Mouse (Mus musculus): ENCODE measurements around the gene Trf. TPM values are rescaled to one million over a fixed set of nuclear protein-coding genes. Genes with fewer than 3 reads are reported as not detected.

Trf gene
- 83.7 and 112 TPM in 2 replicates for total RNA-seq (2014; fragmentation: Nextera tagmentation)
- total RNA-seq (2017) = 98.7 and 115 TPM in 2 replicates

DNA sequence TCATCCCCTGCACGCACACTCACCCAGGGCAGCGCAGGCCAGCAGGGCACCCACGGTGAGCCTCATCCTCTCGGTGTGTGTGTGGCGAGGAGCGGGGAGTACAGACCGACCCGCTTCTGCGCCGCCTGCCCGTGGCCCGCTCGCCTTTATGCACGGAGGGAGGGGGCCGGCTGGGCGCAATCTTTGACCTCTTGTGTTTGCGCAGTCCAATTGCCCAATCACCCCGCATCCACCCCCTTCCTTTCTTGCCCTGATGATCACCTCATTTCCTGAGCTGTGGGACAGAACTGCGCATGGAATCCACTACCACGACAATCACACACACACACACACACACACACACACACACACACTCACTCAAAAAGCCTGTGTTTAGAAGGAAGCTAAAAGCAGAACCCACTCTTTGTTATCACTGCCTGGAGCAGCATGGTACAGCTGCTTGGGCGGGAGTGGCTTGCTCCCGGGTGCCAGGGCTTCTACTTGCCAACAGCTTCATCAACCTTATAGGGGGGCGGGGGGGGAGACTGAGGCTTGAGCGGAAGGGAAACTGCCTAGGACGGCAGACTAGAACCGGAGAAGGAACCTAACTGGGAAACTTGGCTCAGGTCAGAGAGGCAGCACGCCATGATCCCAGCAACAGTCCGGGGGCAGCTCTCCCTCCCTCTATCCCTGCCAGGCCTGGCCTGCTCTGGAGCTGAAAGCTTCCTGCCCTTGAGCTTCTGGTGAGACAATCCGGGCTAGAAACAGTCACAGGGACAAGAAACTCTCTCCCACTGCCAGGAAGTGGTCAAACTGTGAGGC lies at the start of gene Trf, which contains the start of gene Gm20425:
Trf (minus strand) TSS at position 294 of the 801 bp plus-strand sequence.
Gm20425 (minus strand) TSS at position 157 of the 801 bp plus-strand sequence.
- peak; percentile 78 for ATAC-seq (replicated peaks; ENCODE audit: poor library complexity, severe bottlenecking)

DNA sequence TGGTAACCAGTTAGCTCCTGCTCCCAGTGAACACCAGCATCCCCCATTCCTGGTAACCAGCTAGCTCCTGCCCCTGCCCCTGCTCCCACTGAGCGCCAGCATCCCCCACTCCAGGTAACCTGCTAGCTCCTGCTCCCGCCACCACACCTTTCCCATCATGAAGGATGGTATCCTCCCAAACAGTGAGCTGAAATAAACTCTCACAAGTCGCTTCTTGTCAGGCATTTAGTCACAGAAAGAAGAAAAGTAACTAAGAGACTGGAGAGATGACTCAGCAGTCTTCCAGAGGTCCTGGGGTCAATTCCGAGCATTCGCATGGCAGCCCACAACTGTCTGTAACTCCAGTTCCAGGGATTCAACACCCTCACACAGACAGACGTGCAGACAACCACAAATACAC lies 46.6 kb upstream of the Trf start:
- ATAC-seq (replicated peaks; ENCODE audit: poor library complexity, severe bottlenecking) = no peak

DNA sequence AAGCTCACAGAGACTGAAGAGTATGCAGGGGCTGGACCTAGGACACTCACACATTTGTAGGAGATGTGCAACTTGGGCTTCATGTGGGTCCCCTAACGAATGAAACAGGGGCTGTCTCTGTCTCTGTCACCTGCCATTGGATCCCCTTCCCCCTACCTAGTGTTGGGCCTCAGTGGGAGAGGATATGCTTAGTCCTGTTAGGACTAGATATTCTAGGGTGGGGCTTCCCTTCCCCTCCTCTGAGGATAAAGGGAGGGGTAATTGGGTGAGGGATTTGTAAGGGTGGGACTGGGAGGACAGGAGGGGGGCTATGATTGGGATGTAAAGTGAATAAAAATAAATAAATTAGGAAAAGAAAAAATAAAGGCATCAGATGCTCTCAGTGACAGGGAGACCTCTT lies 45.4 kb upstream of the Trf start:
- no peak for ATAC-seq (replicated peaks; ENCODE audit: poor library complexity, severe bottlenecking)

DNA sequence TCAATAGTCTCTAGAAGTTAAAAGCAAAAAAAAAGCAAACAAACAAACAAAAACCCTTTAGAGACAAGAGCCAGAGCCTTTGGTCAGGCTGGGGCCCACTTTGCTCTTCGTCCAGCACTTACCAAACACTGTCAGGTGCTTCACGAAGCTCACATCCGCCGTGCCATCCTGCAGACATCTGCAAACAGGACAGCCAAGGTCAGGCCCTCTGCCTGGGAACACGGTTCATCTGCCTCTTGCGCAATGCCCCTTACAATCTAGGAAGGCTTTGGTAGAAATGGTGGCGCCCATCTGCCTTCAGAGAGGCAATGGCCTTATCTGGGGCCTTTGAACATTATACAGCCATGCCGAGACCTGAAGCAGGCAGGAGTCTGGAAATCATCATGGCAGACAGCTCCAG lies 44.6 kb upstream of the Trf start:
- no peak for ATAC-seq (replicated peaks; ENCODE audit: poor library complexity, severe bottlenecking)

DNA sequence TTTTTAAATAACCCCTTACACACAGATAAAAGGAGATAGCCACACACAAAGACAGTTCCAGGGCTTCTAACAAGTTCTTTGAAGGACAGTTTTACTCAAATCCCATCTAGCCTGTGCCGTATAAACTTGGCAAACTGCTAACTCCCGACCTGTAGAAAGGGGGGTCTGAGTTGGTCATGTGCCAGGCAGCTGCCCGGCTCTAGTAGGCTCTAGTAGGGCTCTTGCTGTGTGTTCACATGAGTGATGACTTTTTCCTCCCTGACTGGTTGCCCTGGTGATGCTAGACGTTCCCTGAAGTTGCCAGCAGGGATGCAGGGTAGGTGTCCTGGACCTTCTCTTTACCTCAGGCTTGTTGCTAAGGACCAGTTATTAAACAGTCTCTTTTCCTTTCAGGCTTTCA lies 40.9 kb upstream of the Trf start:
- ATAC-seq (replicated peaks; ENCODE audit: poor library complexity, severe bottlenecking) = no peak

DNA sequence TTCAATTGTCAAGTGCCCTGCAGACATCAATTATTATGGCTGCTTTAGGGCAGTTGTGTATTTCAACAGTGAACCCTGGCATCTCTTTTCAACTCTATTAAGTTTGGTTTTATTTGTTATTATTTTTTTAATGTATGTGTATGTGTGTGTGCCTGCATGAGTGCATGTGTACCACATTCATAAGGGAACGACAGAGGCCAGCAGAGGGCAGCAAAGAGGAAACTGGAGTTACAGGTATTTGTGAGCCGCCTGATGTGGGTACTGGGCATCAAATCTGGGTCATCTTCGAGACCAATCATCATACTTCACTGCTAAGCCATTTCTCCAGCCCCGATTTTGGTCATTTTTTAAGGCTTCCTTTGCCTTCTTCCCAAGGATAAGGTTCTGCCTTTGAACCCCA lies 35.5 kb upstream of the Trf start:
- no peak for ATAC-seq (replicated peaks; ENCODE audit: poor library complexity, severe bottlenecking)

DNA sequence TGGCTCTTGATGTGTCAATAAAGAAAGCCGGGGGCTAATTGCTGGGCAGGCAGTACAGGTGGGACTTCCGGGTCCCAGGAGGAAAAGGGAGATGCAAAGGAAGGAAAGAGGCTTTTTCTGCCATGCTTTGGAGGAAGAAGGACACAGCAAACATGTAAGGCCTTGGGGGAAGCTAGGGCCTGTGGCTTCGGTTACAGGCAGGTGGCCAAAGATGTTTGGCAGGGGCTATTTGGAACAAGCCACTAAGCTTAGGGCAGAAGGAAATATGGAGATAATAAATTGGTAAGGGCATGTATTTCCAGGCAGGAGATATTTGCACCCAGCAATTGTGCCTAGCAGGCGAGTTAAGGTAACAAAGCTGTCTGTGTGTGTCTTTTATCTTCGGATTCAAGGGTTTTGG lies 22.7 kb upstream of the Trf start:
- no peak for ATAC-seq (replicated peaks; ENCODE audit: poor library complexity, severe bottlenecking)

DNA sequence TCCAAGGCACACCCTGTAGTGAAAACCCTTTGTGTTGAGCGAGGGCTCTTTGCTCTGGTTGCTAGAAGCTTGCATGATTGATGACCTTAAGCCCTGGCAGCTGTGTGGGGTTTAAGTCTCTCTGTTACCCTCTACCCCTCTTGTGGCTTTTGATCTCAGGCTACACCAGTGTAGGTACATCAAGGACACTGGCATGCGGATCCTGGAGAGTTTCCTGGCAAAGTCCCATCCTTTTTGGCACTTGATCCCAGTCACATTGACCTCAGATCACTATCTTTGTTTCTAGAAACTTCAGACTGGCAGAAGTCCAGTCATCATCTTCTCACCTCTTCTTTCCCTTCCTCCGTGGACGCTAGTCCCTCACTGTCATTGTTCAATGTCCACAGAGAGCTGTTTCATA lies 18.4 kb upstream of the Trf start:
- ATAC-seq (replicated peaks; ENCODE audit: poor library complexity, severe bottlenecking) = no peak

DNA sequence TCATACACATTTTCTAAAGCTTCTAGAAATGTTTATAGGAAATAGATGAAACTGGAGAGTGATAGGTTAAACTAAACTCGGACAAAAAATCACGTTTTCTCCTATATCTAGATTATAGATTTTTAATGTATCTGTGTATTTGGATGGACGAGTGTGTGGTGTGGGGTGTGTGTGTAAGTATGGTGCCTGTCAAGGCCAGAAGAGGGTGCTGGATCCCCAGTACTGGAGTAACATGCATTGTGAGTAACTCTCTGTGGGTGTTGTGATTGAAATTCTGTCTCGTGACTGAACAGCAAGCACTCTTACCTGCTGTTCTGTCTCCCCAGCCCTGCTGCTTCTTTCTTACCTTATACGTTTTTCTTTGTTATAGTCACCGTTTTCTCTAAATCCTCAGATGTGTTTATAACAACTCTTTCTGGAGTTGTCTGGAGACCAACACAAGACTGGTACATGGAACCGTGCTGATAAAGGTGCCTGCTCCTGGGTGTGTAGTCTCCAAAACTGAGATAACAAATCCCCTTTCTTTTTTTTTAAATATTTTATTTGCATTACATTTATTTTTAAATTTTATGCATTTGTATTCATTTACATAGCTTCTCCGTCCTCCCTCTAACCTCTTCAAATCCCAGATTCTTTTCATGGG lies 16.4 kb upstream of the Trf start:
- ATAC-seq (replicated peaks; ENCODE audit: poor library complexity, severe bottlenecking) = no peak

DNA sequence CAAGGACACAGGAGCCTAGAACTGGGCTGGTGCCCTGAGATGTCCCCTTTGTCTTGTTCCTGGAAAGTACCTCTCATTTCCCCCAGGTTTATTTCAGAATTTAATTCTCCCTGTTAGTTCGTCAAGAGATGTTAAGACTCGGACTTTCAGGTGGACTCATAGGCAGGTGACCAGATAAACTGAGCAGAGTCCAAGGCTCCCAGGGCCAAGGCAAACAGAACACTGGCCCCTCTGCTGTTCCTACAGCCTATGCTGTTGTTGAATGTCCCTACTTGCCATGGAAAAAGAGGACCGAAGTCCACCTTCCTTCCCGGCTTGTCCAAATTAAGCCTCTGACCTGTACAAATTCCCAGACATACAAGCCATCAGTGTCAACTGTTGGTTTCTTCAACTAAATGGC lies 13.4 kb upstream of the Trf start:
- ATAC-seq (replicated peaks; ENCODE audit: poor library complexity, severe bottlenecking) = no peak

DNA sequence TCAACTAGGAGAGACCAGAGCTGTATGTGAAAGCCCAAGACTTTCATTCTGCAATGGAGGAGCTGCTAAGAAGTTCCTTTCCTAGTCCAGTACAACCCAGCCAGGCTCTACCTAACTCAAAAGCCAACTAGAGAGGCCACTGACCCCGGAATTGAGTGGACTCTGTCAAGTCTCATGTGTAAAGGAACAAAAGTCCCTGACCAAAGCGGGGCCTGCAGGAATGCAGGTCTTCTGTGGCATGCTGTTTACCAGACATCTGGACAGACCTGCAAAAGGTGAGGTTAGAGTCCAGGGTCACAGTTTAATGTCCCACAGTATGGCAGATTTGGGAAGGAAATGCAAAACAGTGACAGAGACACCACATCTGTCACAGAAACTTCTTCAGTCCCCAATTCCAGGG lies 11.0 kb upstream of the Trf start:
- no peak for ATAC-seq (replicated peaks; ENCODE audit: poor library complexity, severe bottlenecking)

DNA sequence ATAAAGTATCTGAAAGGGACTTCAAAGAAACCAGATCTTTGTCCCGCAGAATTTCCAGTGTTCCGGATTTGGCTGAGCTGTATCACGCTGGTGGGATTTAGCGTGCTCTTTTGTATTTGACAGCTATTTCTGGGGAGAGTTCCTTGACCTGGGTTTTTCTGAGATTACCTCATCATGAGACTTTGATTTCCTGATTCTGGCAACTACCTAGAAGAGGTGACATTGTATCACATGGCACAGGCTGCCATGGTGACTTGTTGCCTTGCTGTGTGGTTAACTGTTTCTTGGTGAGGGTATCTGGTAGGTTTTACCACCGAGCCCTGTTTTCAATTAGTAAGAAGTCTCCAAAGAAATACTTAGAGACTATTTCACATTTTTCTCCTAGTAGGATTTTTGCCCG lies 9.2 kb upstream of the Trf start:
- ATAC-seq (replicated peaks; ENCODE audit: poor library complexity, severe bottlenecking) = no peak

DNA sequence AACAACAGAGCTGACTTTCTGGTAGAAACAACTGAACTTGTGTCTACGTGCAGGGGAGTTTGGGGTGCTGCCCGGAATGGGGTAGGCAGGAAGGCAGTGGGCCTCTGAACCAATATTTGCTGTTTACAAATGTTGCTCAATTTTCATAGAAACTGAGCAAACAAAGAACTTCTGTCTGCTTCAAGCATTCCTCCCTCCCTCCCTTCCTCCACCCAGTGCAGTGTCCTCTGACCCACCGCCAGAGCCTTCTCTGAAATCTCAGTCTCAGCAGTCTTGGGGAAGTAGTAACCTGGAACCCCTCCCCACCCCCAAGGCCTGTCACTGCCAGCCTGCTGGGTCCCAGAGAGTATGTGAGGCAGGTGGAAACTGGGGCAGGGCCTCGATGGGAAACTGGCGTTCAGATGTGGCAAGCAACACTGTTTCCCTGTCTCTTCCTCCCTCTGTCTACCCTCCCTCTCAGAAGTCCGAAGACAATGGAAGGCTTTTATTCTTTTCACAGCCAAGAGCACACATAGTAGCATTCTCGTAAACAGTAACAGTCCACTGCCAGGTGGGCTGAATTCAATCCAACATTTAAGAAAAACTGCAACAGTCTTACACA lies 4.4 kb upstream of the Trf start:
- ATAC-seq (replicated peaks; ENCODE audit: poor library complexity, severe bottlenecking) = peak; percentile 21

DNA sequence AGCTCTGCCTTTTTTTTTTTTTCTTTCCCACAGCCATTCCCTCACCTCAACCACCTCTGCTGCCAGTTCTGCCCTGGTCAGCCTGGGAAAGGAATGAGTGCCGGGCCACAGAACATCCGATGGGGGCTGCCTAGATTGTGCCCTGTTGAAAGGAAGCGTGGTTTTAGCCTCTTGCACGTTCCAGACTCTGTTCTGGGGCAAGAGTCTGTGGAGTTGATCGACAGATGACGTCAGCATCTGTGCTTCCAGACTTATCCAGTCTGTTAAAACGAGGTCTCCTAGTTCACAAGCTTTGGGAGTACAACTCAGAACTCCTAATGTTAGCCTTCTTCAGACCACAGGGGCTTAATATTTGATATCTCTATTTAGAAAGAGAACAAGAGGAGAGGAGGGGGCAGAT lies 3.8 kb upstream of the Trf start:
- no peak for ATAC-seq (replicated peaks; ENCODE audit: poor library complexity, severe bottlenecking)

DNA sequence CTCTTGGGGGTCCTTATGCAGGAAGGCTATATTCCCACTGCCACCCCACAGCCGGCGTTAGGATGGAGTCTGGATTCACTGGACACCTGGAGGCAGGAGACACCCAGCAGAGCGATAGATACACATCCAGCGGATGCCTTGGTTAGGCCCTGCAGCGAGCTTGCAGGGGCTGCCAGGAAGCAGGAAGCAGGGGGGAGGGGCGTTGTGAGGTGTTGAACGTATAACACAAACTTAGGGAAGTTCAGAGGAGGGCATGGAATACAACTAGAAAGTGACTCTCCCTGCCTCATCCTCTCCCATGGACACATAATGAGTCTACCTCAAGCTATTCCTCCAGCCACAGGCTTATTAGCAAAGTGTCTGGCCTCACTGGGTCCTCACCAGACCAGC lies 2.8 kb upstream of the Trf start:
- ATAC-seq (replicated peaks; ENCODE audit: poor library complexity, severe bottlenecking) = no peak

DNA sequence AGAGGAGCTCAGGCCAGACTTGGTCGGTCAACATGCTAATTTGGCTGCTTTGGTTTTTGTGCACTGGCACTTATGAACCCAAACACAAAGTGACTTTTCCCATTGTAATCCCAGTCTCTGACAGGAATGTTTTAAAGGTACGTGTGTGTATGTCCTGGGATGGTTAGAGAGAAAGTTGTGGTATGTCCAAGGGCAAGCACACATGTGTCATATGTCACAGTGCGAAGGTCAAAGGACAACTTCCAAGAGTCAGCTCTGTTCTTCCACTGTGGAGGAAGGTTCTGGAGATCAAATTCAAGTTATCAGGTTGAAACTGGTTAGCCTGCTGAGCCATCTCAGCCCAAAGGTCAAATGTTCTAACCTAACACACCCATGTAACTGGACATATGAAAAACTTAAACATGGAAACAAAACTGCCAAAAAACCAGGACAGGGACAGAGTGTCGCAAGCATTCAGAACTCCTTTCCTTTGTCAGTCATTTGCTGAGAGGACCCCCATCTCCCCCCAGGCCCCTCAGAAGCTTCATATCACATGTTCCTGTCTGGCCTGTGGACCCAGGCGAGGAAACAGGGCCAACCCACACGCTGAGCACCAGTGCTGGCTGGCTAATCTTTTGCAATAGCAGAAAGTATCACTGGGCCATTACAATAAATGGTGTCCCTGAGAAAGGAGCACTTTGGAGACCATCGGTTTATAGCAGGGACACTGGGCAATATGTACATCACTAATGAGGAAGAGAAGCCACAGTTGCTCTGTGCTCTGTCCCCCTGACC lies 2.2 kb upstream of the Trf start:
- ATAC-seq (replicated peaks; ENCODE audit: poor library complexity, severe bottlenecking) = no peak

DNA sequence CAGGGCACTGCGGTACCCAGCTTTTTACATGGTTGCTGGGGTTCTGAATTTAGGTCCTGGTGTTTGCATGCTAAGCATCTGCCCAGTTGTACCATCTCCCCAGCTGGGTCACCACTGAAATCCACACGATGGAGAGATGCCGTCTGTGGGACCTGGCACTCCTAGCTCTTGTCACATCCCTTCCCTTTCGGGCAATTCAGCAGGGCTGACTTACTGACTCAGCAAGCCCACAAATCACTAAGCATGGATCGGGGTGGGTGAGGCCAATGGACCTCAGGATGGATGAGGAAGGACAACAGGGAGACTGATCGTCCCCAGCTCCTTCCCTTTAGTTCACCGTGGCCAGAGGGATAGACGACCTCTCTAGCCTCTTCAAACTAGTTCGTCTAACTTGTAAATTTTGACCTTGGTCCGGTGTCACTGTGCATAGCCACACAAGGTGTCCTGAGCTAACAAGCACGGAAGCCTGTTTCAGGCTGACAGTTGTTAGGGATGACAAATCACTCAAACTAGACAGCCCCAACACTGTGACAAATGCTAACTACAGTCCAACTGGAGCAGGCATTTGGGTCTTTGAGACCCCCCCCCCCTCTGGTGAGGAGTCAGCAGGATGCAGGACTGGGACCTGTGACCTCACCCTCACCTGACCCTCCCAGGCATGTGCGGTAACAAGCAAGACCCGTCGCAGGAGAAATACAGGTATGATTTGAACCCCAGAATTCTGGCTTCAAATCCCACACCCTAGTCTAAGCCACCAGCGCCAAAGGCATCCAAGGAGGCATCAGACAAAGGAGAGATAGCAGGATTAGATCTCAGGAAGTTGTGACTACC lies 992 bp downstream of the Trf start:
- no peak for ATAC-seq (replicated peaks; ENCODE audit: poor library complexity, severe bottlenecking)

DNA sequence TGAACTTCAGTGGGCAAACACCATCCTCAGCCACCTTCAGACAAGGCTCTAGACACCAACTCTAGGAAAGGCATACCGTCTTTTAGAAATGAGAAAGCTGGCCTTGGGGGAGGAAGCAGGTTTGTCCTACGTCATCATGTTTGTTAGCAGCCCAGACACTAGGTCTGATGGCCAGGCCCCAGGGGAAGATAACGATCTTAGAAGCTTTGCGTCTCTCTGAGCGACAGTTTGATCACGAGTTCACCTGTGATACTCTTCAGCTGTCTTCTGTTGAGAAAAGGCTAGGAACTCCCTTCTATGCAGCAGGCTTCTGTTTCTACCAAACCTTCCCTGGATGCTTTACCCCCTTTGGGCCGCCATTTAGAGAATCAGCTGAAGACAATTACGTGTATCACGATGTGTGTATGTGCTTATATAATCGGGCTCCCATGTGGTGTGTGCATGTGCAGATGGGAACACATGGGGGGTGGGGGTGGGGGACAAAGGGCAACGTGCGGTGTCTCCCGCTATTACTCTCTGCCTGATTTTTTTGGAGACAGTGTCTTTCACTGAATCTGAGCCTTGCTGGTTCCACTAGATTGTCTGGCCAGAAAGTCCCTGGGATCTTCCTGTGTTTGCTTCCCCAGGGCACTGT lies 1.8 kb downstream of the Trf start:
- ATAC-seq (replicated peaks; ENCODE audit: poor library complexity, severe bottlenecking) = no peak

DNA sequence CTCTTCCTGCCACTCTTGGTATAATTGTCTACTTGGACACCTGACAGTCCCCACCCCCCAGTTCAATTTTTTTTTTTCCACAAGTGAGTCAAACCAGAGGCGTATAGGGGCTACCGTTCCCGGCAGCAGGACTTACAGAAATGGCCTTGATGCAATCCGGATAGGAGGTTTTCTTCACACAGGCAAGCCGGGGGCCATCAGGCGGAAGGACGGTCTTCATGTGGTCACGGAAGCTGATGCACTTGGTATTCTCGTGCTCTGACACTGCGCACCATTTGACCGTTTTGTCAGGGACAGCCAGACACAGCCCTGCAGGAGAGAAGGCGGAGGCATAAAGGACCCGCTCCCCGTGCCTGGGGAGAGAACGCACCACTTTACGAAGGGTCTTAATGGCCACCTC lies 2.5 kb downstream of the Trf start:
- ATAC-seq (replicated peaks; ENCODE audit: poor library complexity, severe bottlenecking) = no peak

DNA sequence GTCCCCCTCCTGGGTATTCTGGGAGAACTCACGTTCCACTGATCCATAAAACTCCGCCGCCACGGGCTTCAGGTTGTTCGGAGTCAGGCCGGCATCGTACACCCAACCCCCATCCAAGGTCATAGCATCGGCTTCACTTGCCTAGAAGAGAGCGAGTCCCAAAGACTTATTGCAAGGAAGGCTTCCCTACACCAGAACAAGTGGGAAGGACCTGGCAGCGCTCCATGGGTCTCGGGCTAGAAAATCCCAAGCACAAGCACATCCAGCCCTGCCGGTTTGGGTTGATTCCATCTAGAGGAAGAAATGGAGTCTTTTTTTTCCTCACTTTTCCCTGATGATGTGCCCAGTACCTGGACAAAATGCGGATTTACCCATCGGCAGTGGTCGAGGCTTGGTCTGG lies 3.4 kb downstream of the Trf start:
- no peak for ATAC-seq (replicated peaks; ENCODE audit: poor library complexity, severe bottlenecking)

Measured in granulocyte monocyte progenitor cell, adult 5-6 weeks (primary cell).